Mouse (Mus musculus): ENCODE measurements around the gene C1galt1. TPM values are rescaled to one million over a fixed set of nuclear protein-coding genes. Genes with fewer than 3 reads are reported as not detected.

The C1galt1 gene
- 19.3 and 22.1 TPM in 2 replicates for polyA plus RNA-seq (2012; rRNA removed)

DNA sequence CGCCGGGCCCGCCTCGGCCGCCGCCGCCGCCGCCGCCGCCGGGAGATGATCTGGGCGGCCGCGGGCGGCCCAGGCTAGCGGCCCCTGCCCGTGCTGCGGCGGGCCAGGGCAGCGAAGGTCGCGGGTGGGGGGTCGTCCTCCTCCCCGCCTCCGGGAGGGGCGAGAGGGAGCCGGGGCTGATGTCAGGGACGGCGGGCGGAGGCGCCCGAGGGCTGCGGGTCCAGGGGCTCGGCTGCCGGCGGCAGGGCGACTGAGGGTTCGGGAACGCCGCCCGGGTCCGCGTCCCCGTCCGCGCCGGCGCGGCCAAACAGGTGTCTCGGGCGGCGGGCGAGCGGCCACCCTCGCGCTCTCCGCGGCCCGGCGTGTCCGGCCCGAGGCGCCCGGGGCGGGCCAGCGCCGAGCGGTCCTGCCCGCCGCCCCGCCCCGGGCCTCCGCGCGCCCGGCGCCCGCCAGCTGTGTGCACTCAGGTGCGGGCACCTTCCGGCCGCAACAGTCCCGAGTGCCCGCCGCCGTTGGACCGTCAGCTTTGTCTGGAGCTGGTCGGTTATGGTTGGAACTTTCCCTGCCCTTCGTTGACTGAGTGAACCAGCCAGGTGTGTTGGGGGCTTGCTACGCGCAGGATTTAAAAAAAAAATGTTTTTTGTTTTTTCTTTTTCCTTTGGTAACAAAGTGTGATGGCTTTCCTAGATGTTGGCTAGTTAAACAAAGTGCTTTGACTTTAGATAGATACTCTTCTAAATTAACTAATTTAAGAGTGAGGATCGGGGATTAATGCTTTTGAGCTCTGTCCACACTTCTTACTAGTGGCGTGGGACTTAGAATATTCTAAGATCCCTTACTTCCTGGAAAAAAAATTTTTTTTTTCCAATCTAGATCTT is at the start of gene C1galt1:
C1galt1 (plus strand) TSS at position 41 of the 878 bp plus-strand sequence.
- DNase-seq (ENCODE audit: low spot score) = peak; percentile 53

DNA sequence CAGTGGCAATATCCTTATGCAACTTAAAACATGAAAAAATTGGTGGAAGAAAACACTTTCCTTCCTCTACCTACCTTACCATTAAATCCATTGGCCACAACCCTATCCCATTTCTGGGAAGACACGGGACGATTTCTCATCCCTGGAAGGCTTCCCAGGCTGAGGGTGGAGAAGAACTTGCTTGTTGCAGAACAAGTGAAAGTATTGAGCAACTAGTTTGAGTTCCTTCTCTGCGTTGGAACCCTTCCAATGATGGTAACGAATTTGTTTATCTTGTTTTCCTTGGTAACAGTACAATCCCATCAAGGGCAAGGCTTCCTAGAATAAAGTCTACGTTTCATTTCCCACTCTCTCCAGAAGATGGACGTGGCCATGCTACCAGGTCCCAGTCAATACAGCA is 44.7 kb upstream of the C1galt1 start:
- DNase-seq (ENCODE audit: low spot score) = no peak

DNA sequence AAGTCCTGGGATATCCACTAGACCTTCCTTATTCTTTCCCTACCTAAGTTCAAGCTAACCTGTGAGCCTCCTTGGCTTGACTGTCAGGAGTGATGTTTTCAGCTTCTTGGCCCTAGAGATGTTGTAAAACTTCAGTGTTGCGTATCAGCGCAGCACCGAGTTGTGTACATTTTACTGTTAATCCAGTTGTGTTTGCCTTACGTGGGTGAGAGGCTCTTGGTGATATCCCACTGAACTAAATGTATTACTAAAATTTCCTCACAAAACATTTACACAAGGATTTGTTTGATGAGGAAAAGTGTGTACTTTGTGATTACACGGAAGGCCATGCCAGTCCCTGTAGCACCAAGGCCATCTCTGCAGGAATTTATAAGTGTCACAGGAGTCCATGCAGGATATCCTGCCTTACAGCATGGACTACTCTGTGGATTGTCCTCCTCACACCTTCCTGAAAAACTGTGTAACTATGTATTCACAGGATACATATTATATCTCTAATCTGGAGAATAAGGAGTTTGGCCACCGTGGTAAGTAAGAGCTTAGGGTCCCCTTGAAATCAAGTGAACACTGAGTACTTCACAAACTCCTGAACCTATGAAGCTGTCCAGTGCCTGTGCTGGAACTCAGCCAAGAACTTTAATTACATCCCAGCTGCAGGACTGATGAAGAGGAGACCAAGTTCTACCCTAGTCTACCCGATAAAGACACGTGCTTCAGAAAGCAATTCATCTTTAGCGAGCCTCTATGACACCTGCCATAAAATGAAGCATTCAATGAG is 40.7 kb upstream of the C1galt1 start:
- no peak for DNase-seq (ENCODE audit: low spot score)

DNA sequence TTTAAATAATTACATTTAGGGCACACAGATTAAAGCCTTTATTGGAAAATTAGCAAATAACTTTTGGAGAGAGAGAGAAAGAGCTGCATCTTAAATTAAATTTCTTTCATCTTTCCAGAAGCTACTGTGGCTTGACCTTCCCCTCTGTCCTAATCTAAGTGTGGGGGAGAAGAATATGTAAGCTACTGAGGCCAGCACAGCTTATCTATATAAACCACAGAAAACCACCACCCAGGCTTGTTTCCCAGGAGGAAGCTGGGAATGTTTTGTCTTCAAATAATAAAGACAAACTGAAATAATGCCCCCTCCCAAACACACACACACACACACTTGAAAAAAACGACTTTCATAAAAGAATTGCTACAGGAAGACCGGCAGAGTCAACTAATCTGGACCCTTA is 30.5 kb upstream of the C1galt1 start:
- no peak for DNase-seq (ENCODE audit: low spot score)

DNA sequence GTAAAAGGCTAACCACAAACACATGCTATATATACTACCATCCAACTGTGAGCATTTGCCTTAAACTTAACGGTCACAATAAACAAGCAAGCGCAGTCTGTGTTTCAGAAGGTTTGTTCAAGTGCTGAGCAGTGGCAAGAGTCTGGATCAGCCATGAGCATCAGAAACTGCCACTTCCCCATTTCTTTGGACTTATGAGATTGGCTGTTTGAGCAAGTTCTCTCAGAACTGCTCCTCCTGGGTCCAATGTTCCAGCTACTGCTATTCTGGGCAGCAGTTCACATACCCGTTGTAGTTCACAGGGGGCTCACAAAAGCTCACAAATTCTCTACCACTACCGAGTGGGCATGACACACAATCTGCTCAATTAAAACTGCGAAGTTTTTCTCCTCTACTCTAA is 28.4 kb upstream of the C1galt1 start:
- no peak for DNase-seq (ENCODE audit: low spot score)

DNA sequence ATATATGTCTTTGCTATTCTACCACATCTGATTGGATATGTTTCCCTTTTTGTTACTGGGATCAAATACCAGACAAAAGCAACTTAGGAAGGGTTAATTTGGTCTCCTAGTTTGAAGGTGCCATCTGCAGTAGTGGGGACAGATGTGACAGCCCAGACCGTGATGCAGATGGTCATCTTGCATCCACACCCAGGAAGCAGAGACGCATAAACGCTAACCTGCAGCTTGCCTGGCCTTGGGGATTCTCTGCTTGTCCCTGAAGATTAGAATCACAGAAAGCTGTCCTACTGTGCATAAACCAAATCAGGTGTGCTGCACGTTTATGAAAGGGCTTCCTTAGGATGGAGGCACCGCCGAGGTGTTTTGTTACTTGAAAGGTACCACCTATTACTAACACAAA is 22.0 kb upstream of the C1galt1 start:
- DNase-seq (ENCODE audit: low spot score) = no peak

DNA sequence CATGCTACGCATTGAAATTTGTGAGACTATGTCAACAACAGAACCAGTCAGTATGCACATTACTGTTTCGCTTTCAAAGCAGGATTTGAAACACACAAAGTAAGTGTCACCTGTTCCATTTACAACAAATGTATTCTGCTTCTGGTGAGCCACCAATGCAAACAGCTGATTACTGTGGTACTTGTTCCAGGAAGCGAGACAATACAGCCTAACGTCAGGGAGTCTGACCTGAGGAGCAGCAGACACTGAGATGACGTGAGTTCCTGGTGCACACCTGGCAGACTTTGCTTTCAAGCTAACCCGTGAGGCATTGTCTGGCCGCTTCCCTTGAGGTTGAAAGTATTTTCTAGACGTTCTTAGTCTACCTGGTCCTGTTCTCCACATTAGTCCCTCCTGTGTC is 13.8 kb upstream of the C1galt1 start:
- no peak for DNase-seq (ENCODE audit: low spot score)

DNA sequence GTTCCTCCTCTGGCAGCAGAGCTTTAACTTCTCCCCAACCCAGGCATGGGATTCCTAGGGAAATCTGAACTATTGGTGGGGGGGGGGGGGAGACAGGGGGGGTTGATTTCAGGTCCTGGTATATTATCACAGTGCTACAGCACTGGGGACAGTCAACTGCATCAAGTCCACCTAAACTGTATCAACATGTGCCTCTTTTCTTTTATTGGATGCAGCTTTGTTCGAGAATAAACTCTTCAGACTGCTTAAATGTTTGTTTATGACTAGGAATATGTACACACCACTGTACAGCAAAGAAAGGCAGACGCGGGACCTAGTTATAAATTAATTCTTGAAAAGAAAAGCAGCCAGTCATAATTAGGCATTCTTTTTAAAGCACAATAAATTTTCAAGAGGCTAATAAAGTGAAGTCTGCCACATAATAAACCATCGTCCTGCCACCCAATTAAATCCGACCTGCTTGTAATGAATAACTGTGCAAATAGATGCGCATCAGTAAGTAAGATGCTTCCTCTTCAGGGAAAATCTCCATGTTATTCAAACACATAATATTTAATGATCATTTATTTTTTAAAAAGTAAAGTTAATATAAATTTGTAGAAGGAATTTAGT is 12.0 kb upstream of the C1galt1 start:
- DNase-seq (ENCODE audit: low spot score) = no peak

DNA sequence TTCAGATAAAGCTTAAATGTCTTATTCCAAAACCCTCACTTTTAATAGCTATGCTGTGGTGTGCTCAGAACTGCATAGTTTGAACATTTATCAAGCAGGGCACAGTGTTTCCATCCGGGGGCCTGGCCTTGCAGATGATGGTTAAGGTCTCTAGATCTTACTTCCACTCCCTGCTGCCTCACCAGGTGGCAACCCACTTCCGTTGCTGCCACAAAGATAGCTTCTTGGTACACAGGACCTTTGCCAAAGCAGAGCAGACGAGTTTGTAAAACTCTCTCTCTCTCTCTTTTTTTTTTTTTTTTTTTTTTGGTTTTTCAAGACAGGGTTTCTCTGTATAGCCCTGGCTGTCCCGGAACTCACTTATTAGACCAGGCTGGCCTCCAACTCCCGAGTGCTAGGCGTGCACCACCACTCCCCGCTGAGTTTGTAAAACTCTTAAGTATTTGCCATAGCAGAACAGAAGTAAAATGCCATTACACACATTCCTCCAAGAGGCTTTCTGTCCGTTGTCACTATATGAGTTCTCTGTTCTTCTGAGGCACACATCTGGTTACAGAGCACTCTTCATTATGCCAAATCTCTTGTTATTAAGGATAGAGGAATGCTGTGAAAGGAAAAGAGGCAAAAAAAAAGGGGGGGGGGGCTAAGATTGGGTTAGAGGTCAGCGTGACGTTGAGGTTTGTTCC is 773 bp upstream of the C1galt1 start:
- no peak for DNase-seq (ENCODE audit: low spot score)

DNA sequence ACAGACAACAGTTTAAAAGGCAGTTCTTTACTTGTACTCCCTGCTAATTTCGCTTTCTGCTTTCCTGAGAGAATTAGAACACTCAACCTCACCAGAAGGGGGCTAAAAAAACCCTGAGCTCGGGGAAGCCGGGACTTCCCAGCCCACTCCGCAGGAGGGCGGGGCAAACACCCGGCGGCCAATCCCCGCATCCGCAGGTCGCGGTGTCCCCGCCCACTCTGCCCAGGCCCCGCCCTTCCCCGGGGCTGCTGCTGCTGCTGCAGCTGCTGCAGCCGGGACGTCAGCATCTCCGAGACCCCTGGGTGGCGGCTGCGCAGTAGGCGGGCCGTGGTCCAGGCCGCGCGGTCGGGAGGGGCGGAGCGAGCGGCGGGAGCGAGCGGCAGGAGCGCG is 235 bp upstream of the C1galt1 start:
- peak; percentile 92 for DNase-seq (ENCODE audit: low spot score)

DNA sequence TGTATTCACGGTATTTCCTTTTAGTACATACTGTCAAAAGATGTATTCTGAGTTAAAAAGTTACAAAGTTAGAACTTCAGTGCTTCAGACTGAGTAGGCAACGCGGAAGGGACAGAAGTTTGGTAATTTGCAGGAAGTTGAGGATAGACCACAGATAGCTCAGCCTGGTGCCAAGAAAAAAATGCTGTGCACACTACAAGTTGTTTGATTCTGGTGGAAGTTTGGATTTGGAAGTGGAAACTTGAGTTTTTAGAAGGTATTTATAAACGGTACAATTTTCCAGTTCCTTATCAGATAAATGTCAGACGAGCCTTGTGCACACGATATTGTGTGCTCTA is 1.0 kb downstream of the C1galt1 start:
- DNase-seq (ENCODE audit: low spot score) = no peak

DNA sequence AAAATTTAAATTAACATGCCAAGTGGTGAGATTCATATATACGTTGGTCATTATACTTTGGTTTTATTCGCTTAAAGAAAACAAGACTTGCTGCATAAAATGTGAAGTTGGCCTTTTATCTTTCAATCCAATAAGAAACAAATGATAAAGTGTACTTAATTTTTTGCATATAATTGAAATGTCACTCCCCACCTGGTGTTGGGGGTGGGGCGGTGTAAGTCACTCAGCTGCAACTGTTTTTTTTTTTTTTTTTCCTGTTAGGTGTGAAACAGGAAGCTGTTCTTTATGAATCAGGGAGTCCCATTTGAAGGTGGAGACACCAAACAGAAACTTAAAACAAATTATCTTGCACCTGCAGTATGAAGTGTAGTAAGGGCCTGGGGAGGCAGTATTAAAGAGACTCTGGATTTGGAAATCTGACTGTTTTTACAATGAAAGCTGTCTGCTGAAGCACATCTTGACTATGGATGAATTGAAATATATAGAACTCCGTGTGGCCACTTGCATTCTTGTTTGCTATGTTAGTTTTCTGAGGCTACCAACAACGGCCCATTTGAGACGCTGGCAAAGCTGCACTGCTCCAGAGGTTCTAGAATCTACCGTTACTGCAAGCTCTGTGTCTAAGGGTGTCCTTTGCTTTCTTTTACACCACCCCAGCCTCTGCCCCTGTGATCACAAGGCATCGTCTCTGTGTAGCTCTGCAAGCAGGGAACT is 2.2 kb downstream of the C1galt1 start:
- no peak for DNase-seq (ENCODE audit: low spot score)

DNA sequence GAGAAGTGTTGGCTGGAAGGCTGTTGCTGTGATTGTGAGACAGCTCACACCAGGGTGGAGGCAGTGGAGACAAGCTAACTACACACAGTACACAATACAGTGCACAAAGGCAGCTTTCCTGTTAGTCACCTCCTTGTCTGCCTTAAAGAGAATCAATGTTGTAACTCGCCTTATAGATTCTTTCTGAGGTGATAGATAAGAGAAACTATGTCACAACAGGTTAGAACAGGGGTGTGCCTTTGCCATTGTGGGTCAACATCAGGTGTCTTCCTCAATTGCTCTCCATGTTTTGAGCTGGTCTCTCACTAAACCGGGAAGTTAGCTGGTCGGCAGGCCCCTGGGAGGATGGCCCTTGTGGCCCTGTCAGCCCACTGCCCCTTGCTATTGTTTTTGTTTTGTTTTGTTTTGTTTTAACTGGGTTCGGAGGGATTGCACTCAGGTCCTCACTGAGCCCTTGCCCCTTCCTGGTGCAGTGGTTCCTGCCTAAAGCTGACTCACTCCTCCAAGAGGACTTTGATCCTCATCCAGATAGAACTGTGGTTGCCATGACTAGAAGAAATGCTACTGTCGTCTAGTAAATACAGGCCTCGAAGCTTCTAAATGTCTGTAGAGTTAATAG is 3.4 kb downstream of the C1galt1 start:
- no peak for DNase-seq (ENCODE audit: low spot score)

DNA sequence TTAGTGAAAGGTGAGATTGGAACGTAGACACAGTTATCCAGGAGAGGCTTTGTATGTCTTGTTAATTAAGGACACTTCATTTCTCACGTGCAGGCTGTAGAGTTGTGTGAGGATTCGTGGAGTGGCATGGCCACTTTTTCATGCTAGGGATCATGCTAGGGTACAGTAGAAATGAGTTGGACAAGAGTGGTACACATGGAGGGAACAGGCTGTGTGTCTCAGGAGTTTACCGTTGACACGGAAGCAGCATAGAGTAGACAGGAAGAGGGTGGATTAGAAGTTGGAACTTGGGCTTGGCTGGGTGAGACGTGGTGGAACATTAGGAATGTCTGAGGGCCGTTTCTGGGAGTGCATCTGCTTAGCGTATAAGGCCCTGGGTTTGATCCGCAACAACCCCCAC is 4.1 kb downstream of the C1galt1 start:
- no peak for DNase-seq (ENCODE audit: low spot score)

DNA sequence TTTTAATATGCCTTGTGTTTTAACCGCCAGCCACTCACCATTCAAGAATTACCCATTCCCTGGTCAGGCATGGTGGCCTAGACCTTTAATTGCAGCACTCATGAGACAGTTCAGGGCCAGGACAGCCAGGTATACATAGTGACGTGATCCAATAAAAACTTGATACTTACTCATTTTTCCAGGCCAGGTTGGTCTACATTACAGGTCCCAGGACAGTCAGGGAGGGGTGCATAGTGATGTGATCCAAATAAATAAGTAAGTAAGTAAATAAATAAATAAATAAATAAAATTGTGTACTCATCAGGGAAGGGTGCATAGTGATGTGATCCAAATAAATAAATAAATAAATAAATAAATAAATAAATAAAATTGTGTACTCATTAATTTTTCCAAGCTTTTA is 6.4 kb downstream of the C1galt1 start:
- DNase-seq (ENCODE audit: low spot score) = no peak

DNA sequence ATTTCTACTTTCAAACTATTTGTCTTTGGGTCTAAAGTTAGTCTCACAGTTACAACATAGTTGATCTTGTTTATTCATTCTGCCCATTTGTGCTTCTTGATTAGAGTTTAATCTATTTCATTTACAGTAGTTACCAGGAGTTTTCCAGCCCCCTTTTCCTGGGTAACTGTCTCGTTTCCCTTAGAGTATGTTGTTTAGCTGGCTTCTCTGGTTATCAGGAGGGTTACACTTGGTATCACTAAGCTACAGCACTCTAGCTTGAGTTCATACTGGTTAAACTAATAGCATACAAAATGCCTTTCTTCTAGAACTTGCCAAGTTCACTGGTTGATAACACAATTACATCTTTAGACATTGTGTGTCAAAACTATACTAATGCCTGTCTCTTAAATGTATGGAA is 8.3 kb downstream of the C1galt1 start:
- no peak for DNase-seq (ENCODE audit: low spot score)

DNA sequence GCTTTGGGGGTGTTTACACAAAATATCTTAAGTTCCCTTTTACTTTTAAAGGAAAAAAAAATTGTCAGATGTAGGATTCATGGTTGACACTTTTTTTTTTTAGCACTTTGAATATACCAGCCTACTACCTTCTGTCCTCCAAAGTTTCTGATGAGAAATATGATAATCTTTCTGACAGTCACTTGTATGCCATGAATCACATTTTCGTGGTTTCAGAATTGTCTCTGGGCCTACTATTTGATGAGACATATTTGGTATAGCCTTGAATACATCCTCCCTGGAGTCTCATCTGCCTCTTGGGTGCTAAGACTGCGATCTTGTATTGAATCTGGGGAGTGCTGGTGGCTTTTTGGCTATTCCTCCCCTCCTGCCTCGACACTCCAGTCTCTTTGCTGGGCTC is 8.8 kb downstream of the C1galt1 start:
- DNase-seq (ENCODE audit: low spot score) = no peak

DNA sequence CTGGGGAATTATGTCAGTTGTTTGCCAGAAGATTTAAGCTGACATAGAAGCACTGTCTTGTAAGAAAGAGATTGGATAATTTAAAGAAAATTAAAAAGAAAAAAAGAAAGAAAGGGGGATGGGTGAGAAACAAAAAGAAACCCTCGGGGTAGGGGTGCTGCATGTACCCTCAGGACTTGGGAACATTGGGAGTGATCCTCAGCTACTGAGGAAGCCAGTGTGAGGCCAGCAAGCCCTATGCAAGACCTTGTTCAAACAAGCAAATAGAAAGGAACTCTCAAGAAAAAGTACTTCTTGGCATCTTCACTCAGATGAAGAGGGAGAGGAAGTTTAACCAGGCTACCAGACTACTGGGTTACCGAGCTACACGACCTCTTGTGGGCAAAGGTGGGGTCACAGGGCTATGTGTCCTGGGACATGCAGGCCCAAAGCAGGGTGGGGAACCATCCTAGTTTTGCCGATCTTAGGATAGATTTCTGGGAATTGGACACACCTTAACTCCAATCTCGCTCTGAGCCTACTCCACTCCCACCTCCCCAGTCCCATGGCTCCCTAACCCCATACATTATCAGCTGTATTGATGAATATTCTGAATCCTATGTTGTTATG is 12.1 kb downstream of the C1galt1 start:
- no peak for DNase-seq (ENCODE audit: low spot score)

DNA sequence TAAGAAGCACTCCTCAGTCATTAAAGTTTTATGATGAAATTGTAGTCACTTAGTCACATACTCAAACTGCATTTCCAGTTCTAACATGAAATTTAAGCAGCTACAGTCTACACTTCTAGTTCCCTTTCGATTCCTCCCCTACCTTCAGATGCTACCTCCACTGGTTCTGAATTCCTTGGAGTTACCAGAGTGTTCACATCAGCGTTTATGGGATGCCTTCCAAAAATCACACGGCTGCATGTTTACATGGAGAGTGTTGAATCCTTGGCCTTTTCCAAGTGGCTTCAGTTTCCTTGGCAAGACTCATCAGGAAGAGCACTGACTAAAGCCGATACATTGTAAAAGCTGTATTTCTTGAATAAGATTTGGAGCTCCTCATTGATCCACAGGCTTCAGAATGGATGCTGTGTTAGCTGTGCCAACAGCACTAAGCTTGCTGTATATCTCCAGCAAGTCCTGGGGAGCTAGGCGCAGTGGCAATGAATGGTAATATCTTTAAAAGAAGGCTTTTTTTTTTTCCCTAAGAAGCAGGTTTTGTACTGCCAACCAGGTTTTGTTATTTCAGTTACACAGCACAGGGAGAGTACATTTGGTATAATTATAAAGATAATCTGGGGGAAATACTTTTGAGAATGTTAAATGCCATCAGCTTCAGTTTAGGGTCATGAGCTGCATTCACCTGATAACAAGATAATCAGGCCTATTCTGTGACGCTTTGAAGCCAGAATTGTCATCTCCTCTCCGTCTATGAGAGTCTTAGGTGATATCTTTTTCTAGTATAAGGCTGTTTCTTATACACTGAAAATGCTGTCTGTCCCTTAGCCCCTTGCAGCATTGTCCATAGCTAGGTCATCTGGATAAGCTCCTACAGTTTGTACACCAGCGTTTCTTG is 13.0 kb downstream of the C1galt1 start:
- no peak for DNase-seq (ENCODE audit: low spot score)

DNA sequence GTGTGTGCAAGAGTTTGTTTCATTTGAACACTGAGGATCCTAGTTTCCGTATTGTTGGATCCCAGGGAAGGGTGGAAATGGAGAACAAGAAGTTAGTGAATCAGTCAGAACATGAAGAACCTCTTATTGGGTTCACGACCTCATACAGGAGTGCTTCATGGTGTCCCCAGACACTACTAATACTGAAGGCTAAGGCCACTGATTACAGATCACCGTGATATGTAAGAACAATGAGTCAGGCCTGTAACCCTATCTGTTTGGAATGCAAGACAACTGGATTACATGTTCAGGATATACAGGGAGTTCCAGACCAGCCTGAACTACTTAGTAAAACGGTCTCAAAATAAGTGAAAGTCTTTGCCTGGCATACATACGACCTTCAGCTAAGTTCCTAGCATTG is 13.9 kb downstream of the C1galt1 start:
- no peak for DNase-seq (ENCODE audit: low spot score)

Measured in urinary bladder, adult 2 months (tissue).